24 mouse cellular contexts compared by ENCODE assay signal in the genomic region with DNA sequence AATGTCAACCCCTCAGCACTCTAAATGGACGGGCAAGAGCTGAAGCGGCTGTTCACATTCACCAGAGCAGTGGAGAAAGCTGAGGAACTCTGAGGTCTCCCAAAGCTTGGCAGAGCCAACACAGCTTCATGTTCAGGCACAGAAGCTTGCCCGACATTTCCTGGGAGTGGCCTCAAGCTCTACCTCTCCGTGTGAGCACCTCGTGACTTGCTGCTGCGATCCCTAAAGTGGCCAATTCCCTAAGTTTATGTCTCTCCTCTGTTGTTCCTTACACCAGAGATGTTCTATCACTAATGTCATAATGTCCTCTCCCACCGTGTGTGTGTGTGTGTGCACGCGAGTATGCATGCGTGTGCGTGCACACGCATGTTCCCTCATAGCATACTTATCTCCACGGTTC. TPM values are rescaled to one million over a fixed set of nuclear protein-coding genes. Genes with fewer than 3 reads are reported as not detected.
DNase-seq lines count a peak whose midpoint lies in the region; ATAC-seq lines count a peak whose summit lies in the region.
"Had no signal": no experiment of that assay in that cellular context is flagged by ENCODE, and none has a peak within 500 bp of the region (broad histone marks: within the 10 kb centered on the region; RNA-seq: fewer than 3 reads in every experiment).

No protein-coding gene starts in this region.

- ATAC-seq in heart, embryonic 11.5 days (replicated peaks; ENCODE audit: insufficient number of reproducible peaks, low FRiP score, low TSS enrichment), result no peak
- ATAC-seq in granulocyte monocyte progenitor cell, adult 5-6 weeks (replicated peaks; ENCODE audit: poor library complexity, severe bottlenecking), result 0 out of 2 replicates have a peak, but pooled peaks have one; percentile 2
- ATAC-seq in liver, embryonic 16.5 days (ENCODE audit: low read depth), result no peak
- ATAC-seq: forebrain, embryonic 15.5 days; intestine, embryonic 15.5 days; midbrain, embryonic 15.5 days; Patski had no signal

- WGBS in heart, embryonic 11.5 days (ENCODE audit: insufficient replicate concordance), result 82% methylated on average over 13 of the region's 13 CpGs
- WGBS in liver, embryonic 16.5 days (ENCODE audit: insufficient replicate concordance), result 48% methylated on average over 13 of the region's 13 CpGs

- H3K4me3 ChIP-seq in heart, embryonic 11.5 days (ENCODE audit: low read depth, low read length), result no peak overlapping the region
- H3K4me3 ChIP-seq in liver, embryonic 16.5 days (ENCODE audit: low read depth, low read length), result no peak overlapping the region
- H3K4me3 ChIP-seq: embryonic facial prominence, embryonic 12.5 days; forebrain, embryonic 15.5 days; heart, embryonic 10.5 days; hindbrain, embryonic 15.5 days; intestine, embryonic 15.5 days; left cerebral cortex, adult 2 months; midbrain, embryonic 15.5 days; myocyte had no signal

- no peaks in the 10 kb centered on the region for H3K9me3 ChIP-seq in heart, embryonic 11.5 days (replicated peaks; ENCODE audit: control insufficient read depth, low read length)
- no peaks in the 10 kb centered on the region for H3K9me3 ChIP-seq in liver, embryonic 16.5 days (replicated peaks; ENCODE audit: control insufficient read depth, low read length)
- H3K9me3 ChIP-seq: embryonic facial prominence, embryonic 12.5 days; forebrain, embryonic 15.5 days; heart, embryonic 10.5 days; hindbrain, embryonic 15.5 days; intestine, embryonic 15.5 days; midbrain, embryonic 15.5 days had no signal

- no peaks in the 10 kb centered on the region for H3K36me3 ChIP-seq in heart, embryonic 11.5 days (ENCODE audit: control insufficient read depth, insufficient read depth, low read length)
- no peaks in the 10 kb centered on the region for H3K36me3 ChIP-seq in liver, embryonic 16.5 days (ENCODE audit: control insufficient read depth, insufficient read depth)
- H3K36me3 ChIP-seq: embryonic facial prominence, embryonic 12.5 days; forebrain, embryonic 15.5 days; heart, embryonic 10.5 days; hindbrain, embryonic 15.5 days; intestine, embryonic 15.5 days; midbrain, embryonic 15.5 days had no signal

- DNase-seq in heart, adult 11 months, result peak; percentile 80
- peak; percentile 33 for DNase-seq in 416B (ENCODE audit: low read depth)
- no peak for DNase-seq in testis, postnatal 14 days (ENCODE audit: low spot score)
- no peak for DNase-seq in ovary, postnatal 36 days (ENCODE audit: low spot score)
- DNase-seq: adrenal gland, adult 8-10 months; cerebellum, adult 9-11 months; gastrocnemius, postnatal 14 days; heart, postnatal 36 days; kidney, postnatal 36 days; left cerebral cortex, postnatal 4 days; lung, postnatal 10 days had no signal

- H3K27me3 ChIP-seq in heart, embryonic 11.5 days (ENCODE audit: control insufficient read depth, insufficient read depth, low read length), result no peaks in the 10 kb centered on the region
- H3K27me3 ChIP-seq in liver, embryonic 16.5 days (ENCODE audit: control insufficient read depth, insufficient read depth, low read depth, low read length), result no peaks in the 10 kb centered on the region
- H3K27me3 ChIP-seq: embryonic facial prominence, embryonic 12.5 days; forebrain, embryonic 15.5 days; hindbrain, embryonic 15.5 days; intestine, embryonic 15.5 days; midbrain, embryonic 15.5 days; Patski had no signal

- H3K27ac ChIP-seq in heart, embryonic 11.5 days (ENCODE audit: low read depth, low read length), result no peak overlapping the region
- H3K27ac ChIP-seq in liver, embryonic 16.5 days (ENCODE audit: low read length), result peak overlapping the region; percentile 15; the same call in 1 of the 2 replicates
- H3K27ac ChIP-seq: embryonic facial prominence, embryonic 12.5 days; forebrain, embryonic 15.5 days; heart, embryonic 10.5 days; hindbrain, embryonic 15.5 days; intestine, embryonic 15.5 days; left cerebral cortex, adult 2 months; midbrain, embryonic 15.5 days had no signal

- H3K9ac ChIP-seq in heart, embryonic 11.5 days (ENCODE audit: low read depth, low read length), result no peak overlapping the region
- H3K9ac ChIP-seq in liver, embryonic 16.5 days (ENCODE audit: low read depth, low read length), result no peak overlapping the region
- H3K9ac ChIP-seq: embryonic facial prominence, embryonic 12.5 days; forebrain, embryonic 15.5 days; hindbrain, embryonic 15.5 days; intestine, embryonic 15.5 days; midbrain, embryonic 15.5 days had no signal

- no peak overlapping the region for H3K4me2 ChIP-seq in heart, embryonic 11.5 days
- H3K4me2 ChIP-seq in liver, embryonic 16.5 days (ENCODE audit: low read depth, low read length), result peak overlapping the region; percentile 19; the same call in 1 of the 2 replicates
- H3K4me2 ChIP-seq: embryonic facial prominence, embryonic 12.5 days; forebrain, embryonic 15.5 days; hindbrain, embryonic 15.5 days; intestine, embryonic 15.5 days; midbrain, embryonic 15.5 days had no signal

- peaks cover 27% of the 10 kb centered on the region for H3K4me1 ChIP-seq in heart, embryonic 11.5 days (ENCODE audit: control insufficient read depth, insufficient read depth, low read length)
- H3K4me1 ChIP-seq in liver, embryonic 16.5 days (ENCODE audit: control insufficient read depth, low read depth, low read length), result peaks cover 80% of the 10 kb centered on the region
- H3K4me1 ChIP-seq: forebrain, embryonic 15.5 days; hindbrain, embryonic 15.5 days; midbrain, embryonic 15.5 days had no signal

RNA-seq across cellular contexts. Expression of gene Pip4k2a, which starts 42.3 kb away (rescaled TPM):
- 7.1 and 7.7 TPM in 2 replicates for polyA plus RNA-seq in heart, embryonic 11.5 days (2014; fragmentation: Nextera tagmentation; extraction: Ambion mirVana)
- total RNA-seq in granulocyte monocyte progenitor cell, adult 5-6 weeks (2014; fragmentation: Nextera tagmentation), result 29.3 TPM in 2 replicates
- 15.6 and 16.7 TPM in 2 replicates for total RNA-seq in granulocyte monocyte progenitor cell, adult 5-6 weeks (2017)
- polyA plus RNA-seq in liver, embryonic 16.5 days (2015; fragmentation: Nextera tagmentation; extraction: Ambion mirVana), result 13.5 and 14.6 TPM in 2 replicates

RNA-seq across cellular contexts. Expression of gene 4930426L09Rik, which starts 42.5 kb away (rescaled TPM):
- 0.46 and 0.49 TPM in 2 replicates for polyA plus RNA-seq in heart, embryonic 11.5 days (2014; fragmentation: Nextera tagmentation; extraction: Ambion mirVana)
- total RNA-seq in granulocyte monocyte progenitor cell, adult 5-6 weeks (2014; fragmentation: Nextera tagmentation), result 1.3 TPM in 1 of 2 replicates, not detected in the other
- 0.62 TPM in 1 of 2 replicates, not detected in the other for total RNA-seq in granulocyte monocyte progenitor cell, adult 5-6 weeks (2017)
- 0.12 and 0.15 TPM in 2 replicates for polyA plus RNA-seq in liver, embryonic 16.5 days (2015; fragmentation: Nextera tagmentation; extraction: Ambion mirVana)
- total RNA-seq: liver, adult 2 months had no signal

Comparison
In these comparisons a context has a peak if more than half of its experiments do, and no peak if none do; other contexts are left out.
1. DNase-seq: peak in heart, adult 11 months (single experiment) and 416B (single experiment); none in testis, postnatal 14 days (single experiment) and ovary, postnatal 36 days (single experiment).